Comparison of ENCODE assay signal across 25 mouse cellular contexts in genomic region chr16:51107421-51107820, GRCm38 (mm10).
"Had no signal": no experiment of that assay in that cellular context is flagged by ENCODE, and none has a peak within 500 bp of the region (broad histone marks: within the 10 kb centered on the region; RNA-seq: fewer than 3 reads in every experiment).

No protein-coding gene starts in this region.

- H3K4me3 ChIP-seq: gastrocnemius, adult 2 months; heart, embryonic 10.5 days; heart, embryonic 12.5 days; hindbrain, embryonic 10.5 days; hindbrain, embryonic 13.5 days; intestine, embryonic 15.5 days; layer of hippocampus, adult 2 months; left cerebral cortex, adult 2 months; limb, embryonic 10.5 days; limb, embryonic 12.5 days; liver, embryonic 13.5 days had no signal

- H3K4me1 ChIP-seq: heart, embryonic 10.5 days; heart, embryonic 12.5 days; hindbrain, embryonic 10.5 days; hindbrain, embryonic 13.5 days; intestine, embryonic 15.5 days; limb, embryonic 10.5 days; limb, embryonic 12.5 days; liver, embryonic 13.5 days had no signal

- H3K9me3 ChIP-seq: heart, embryonic 10.5 days; heart, embryonic 12.5 days; hindbrain, embryonic 10.5 days; hindbrain, embryonic 13.5 days; intestine, embryonic 15.5 days; limb, embryonic 10.5 days; limb, embryonic 12.5 days; liver, embryonic 13.5 days had no signal

- DNase-seq: gastrocnemius, adult 2 months; gastrocnemius, postnatal 10 days; gastrocnemius, postnatal 25 days; heart, adult 18-20 months; heart, postnatal 10 days; heart, postnatal 4 days; kidney, adult 2 months; kidney, postnatal 14 days; kidney, postnatal 4 days; liver; liver, embryonic 13.5 days had no signal

- H3K9ac ChIP-seq: heart, embryonic 12.5 days; hindbrain, embryonic 13.5 days; intestine, embryonic 15.5 days; limb, embryonic 12.5 days; liver, embryonic 13.5 days had no signal

- ATAC-seq: forebrain, embryonic 16.5 days; hindbrain, embryonic 16.5 days; inflammation-experienced regulatory T-cells, adult 6 months; intestine, embryonic 15.5 days; intestine, postnatal 0 days had no signal

- H3K27ac ChIP-seq: gastrocnemius, adult 2 months; heart, embryonic 10.5 days; hindbrain, embryonic 10.5 days; hindbrain, embryonic 13.5 days; intestine, embryonic 15.5 days; layer of hippocampus, adult 2 months; left cerebral cortex, adult 2 months; limb, embryonic 10.5 days; limb, embryonic 12.5 days; liver, embryonic 13.5 days had no signal

- H3K4me2 ChIP-seq: heart, embryonic 12.5 days; hindbrain, embryonic 13.5 days; intestine, embryonic 15.5 days; limb, embryonic 12.5 days; liver, embryonic 11.5 days; liver, embryonic 13.5 days had no signal

- H3K27me3 ChIP-seq: heart, embryonic 12.5 days; hindbrain, embryonic 13.5 days; intestine, embryonic 15.5 days; limb, embryonic 12.5 days; liver, embryonic 13.5 days had no signal

- H3K36me3 ChIP-seq: heart, embryonic 10.5 days; heart, embryonic 12.5 days; hindbrain, embryonic 10.5 days; hindbrain, embryonic 13.5 days; intestine, embryonic 15.5 days; limb, embryonic 10.5 days; limb, embryonic 12.5 days; liver, embryonic 13.5 days had no signal
